Mouse (Mus musculus): Measurements from ENCODE around the gene Nxpe3. TPM values are rescaled to one million over a fixed set of nuclear protein-coding genes. Genes with fewer than 3 reads are reported as not detected.
A peak's percentile ranks its signal among the peaks of the same experiment; 100 is the strongest.

Nxpe3 gene
- polyA plus RNA-seq, 1 experiment: 1.3 TPM

GRCm38 (mm10) chr16:55898385-55899002, 3.4 kb upstream of the Nxpe3 start:
- TF ChIP-seq CTCF (IDR thresholded peaks at IDR 0.05; ENCODE audit: extremely low read depth, insufficient read length, insufficient replicate concordance, low read depth, low read length) (no peak), POLR2A (IDR thresholded peaks at IDR 0.05; ENCODE audit: low read depth, low read length) (no peak)
- Histone ChIP-seq H3K4me1 (ENCODE audit: control insufficient read depth, insufficient read depth, insufficient read length, low read length) (peaks cover 7% of the 10 kb centered on the region; the same call in 1 of the 2 replicates), H3K4me3 (ENCODE audit: low read depth, low read length) (no peak overlapping the region), H3K36me3 (ENCODE audit: control insufficient read depth, insufficient read depth, low read length) (no peaks in the 10 kb centered on the region), H3K27me3 (ENCODE audit: control insufficient read depth, insufficient read depth, low read length) (no peaks in the 10 kb centered on the region), H3K27ac (ENCODE audit: insufficient read depth, low read depth, low read length) (no peak overlapping the region)
- 59% methylated on average over 9 of the region's 9 CpGs for WGBS

GRCm38 (mm10) chr16:55895651-55896095, 588 bp upstream of the Nxpe3 start:
- H3K27me3 ChIP-seq (ENCODE audit: control insufficient read depth, insufficient read depth, low read length): no peaks in the 10 kb centered on the region
- peaks cover 10% of the 10 kb centered on the region; the same call in 1 of the 2 replicates for H3K4me1 ChIP-seq (ENCODE audit: control insufficient read depth, insufficient read depth, insufficient read length, low read length)
- 9% methylated on average over 9 of the region's 9 CpGs for whole genome bisulfite sequencing
- TF ChIP-seq POLR2A (IDR thresholded peaks at IDR 0.05; ENCODE audit: low read depth, low read length) (no peak), CTCF (IDR thresholded peaks at IDR 0.05; ENCODE audit: extremely low read depth, insufficient read length, insufficient replicate concordance, low read depth, low read length) (no peak)
- H3K4me3 ChIP-seq (ENCODE audit: low read depth, low read length): peak overlapping the region; percentile 85
- H3K27ac ChIP-seq (ENCODE audit: insufficient read depth, low read depth, low read length): peak overlapping the region; percentile 43
- no peaks in the 10 kb centered on the region for H3K36me3 ChIP-seq (ENCODE audit: control insufficient read depth, insufficient read depth, low read length)

GRCm38 (mm10) chr16:55894536-55894892, 571 bp downstream of the Nxpe3 start:
- Histone ChIP-seq H3K4me3 (ENCODE audit: low read depth, low read length) (peak overlapping the region; percentile 85), H3K27ac (ENCODE audit: insufficient read depth, low read depth, low read length) (no peak overlapping the region), H3K27me3 (ENCODE audit: control insufficient read depth, insufficient read depth, low read length) (no peaks in the 10 kb centered on the region), H3K36me3 (ENCODE audit: control insufficient read depth, insufficient read depth, low read length) (no peaks in the 10 kb centered on the region), H3K4me1 (ENCODE audit: control insufficient read depth, insufficient read depth, insufficient read length, low read length) (peaks cover 10% of the 10 kb centered on the region; the same call in 1 of the 2 replicates)
- TF ChIP-seq CTCF (IDR thresholded peaks at IDR 0.05; ENCODE audit: extremely low read depth, insufficient read length, insufficient replicate concordance, low read depth, low read length) (no peak), POLR2A (IDR thresholded peaks at IDR 0.05; ENCODE audit: low read depth, low read length) (no peak)
- WGBS: 2% methylated on average over 4 of the region's 4 CpGs

- Histone ChIP-seq H3K27me3 (ENCODE audit: control insufficient read depth, insufficient read depth, low read length) (no peaks in the 10 kb centered on the region), H3K36me3 (ENCODE audit: control insufficient read depth, insufficient read depth, low read length) (no peaks in the 10 kb centered on the region), H3K4me1 (ENCODE audit: control insufficient read depth, insufficient read depth, insufficient read length, low read length) (peaks cover 12% of the 10 kb centered on the region; the same call in 1 of the 2 replicates), H3K27ac (ENCODE audit: insufficient read depth, low read depth, low read length) (no peak overlapping the region), H3K4me3 (ENCODE audit: low read depth, low read length) (no peak overlapping the region)
- WGBS: 32% methylated on average over 8 of the region's 8 CpGs
- TF ChIP-seq CTCF (IDR thresholded peaks at IDR 0.05; ENCODE audit: extremely low read depth, insufficient read length, insufficient replicate concordance, low read depth, low read length): no peak
- TF ChIP-seq POLR2A (IDR thresholded peaks at IDR 0.05; ENCODE audit: low read depth, low read length): no peak
Measured at GRCm38 (mm10) chr16:55893410-55894107, 1.5 kb downstream of the Nxpe3 start.

- Histone ChIP-seq H3K27ac (ENCODE audit: insufficient read depth, low read depth, low read length) (no peak overlapping the region), H3K4me3 (ENCODE audit: low read depth, low read length) (no peak overlapping the region)
- no peak for TF ChIP-seq CTCF (IDR thresholded peaks at IDR 0.05; ENCODE audit: extremely low read depth, insufficient read length, insufficient replicate concordance, low read depth, low read length)
- no peak for TF ChIP-seq POLR2A (IDR thresholded peaks at IDR 0.05; ENCODE audit: low read depth, low read length)
Measured at GRCm38 (mm10) chr16:55892484-55892883, 2.6 kb downstream of the Nxpe3 start.

GRCm38 (mm10) chr16:55891346-55891745, 3.7 kb downstream of the Nxpe3 start:
- no peak for TF ChIP-seq CTCF (IDR thresholded peaks at IDR 0.05; ENCODE audit: extremely low read depth, insufficient read length, insufficient replicate concordance, low read depth, low read length)
- no peak for TF ChIP-seq POLR2A (IDR thresholded peaks at IDR 0.05; ENCODE audit: low read depth, low read length)
- no peaks in the 10 kb centered on the region for H3K36me3 ChIP-seq (ENCODE audit: control insufficient read depth, insufficient read depth, low read length)
- WGBS: 88% methylated on average over 7 of the region's 7 CpGs
- peaks cover 15% of the 10 kb centered on the region; the same call in 1 of the 2 replicates for H3K4me1 ChIP-seq (ENCODE audit: control insufficient read depth, insufficient read depth, insufficient read length, low read length)
- H3K4me3 ChIP-seq (ENCODE audit: low read depth, low read length): no peak overlapping the region
- H3K27ac ChIP-seq (ENCODE audit: insufficient read depth, low read depth, low read length): no peak overlapping the region
- no peaks in the 10 kb centered on the region for H3K27me3 ChIP-seq (ENCODE audit: control insufficient read depth, insufficient read depth, low read length)

More at GRCm38 (mm10) chr16:55892484-55892883, 2.6 kb downstream of the Nxpe3 start:
- WGBS: 27% methylated on average over 7 of the region's 7 CpGs
- Histone ChIP-seq H3K36me3 (ENCODE audit: control insufficient read depth, insufficient read depth, low read length) (no peaks in the 10 kb centered on the region), H3K4me1 (ENCODE audit: control insufficient read depth, insufficient read depth, insufficient read length, low read length) (peaks cover 15% of the 10 kb centered on the region; the same call in 1 of the 2 replicates), H3K27me3 (ENCODE audit: control insufficient read depth, insufficient read depth, low read length) (no peaks in the 10 kb centered on the region)
